Mouse (Mus musculus) limb, embryonic 13.5 days (tissue): ENCODE measurements at regions not wholly inside any gene's neighbourhood (a gene's known extent, or its start where the extent isn't known, plus 50 kb on each side); places are given as distances from the start of the nearest gene placed in this dataset.
"Not testable (repeated sequence)": the region's sequence is repeated elsewhere in the genome, so short reads cannot be mapped to it uniquely, and the experiment has no call there.

ENCODE experiments used
- ATAC-seq: fragments of 200-750 bp; cut with Nextera tagmentation; 2 replicates; pipeline ENCODE4 v1.8.0; 2017; ENCODE audit warnings: low read depth, moderate number of reproducible peaks, moderate TSS enrichment; ENCODE audit not compliant: low FRiP score
- H3K27ac ChIP-seq: fragments of 300-500 bp; sonication (generic); 2 replicates; pipeline ENCODE4 v1.5.1; 2015; ENCODE audit warnings: inconsistent platforms, mild to moderate bottlenecking, moderate library complexity
- H3K27me3 ChIP-seq: fragments of 300-500 bp; sonication (generic); 2 replicates; pipeline ENCODE4 v1.6.1; 2015; ENCODE audit warnings: mild to moderate bottlenecking, inconsistent platforms
- H3K36me3 ChIP-seq: fragments of 300-500 bp; sonication (generic); 2 replicates; pipeline ENCODE4 v1.6.1; 2015; ENCODE audit warnings: inconsistent platforms, mild to moderate bottlenecking, moderate library complexity
- H3K4me1 ChIP-seq: fragments of 300-500 bp; sonication (generic); 2 replicates; pipeline ENCODE4 v1.6.1; 2015; ENCODE audit warnings: inconsistent platforms
- H3K4me2 ChIP-seq: fragments of 300-500 bp; sonication (generic); replicated peaks from 2 replicates; pipeline ENCODE4 v1.6.1; 2015; ENCODE audit warnings: inconsistent platforms, mild to moderate bottlenecking, moderate library complexity
- H3K4me3 ChIP-seq: fragments of 300-500 bp; sonication (generic); 2 replicates; pipeline ENCODE4 v1.5.1; 2015; ENCODE audit warnings: moderate library complexity, mild to moderate bottlenecking, inconsistent platforms
- H3K9ac ChIP-seq: fragments of 300-500 bp; sonication (generic); 2 replicates; pipeline ENCODE4 v1.6.1; 2015; ENCODE audit warnings: mild to moderate bottlenecking, inconsistent platforms
- H3K9me3 ChIP-seq: fragments of 300-500 bp; sonication (generic); 2 replicates; pipeline ENCODE4 v1.6.1; 2016; ENCODE audit warnings: inconsistent platforms
- WGBS: fragments of 180-500 bp; shearing (Covaris S2); methylation state at CpG from one replicate; pipeline ENCODE4 v1.1.7; 2015; 5-methylcytosine and 5-hydroxymethylcytosine counted together

GRCm38 (mm10) chr1:4617479-4617878 lies 190.2 kb upstream of the Gm37988 start:
- Histone ChIP-seq H3K27me3 (no peaks in the 10 kb centered on the region), H3K9ac (no peak overlapping the region), H3K4me1 (peaks cover 10% of the 10 kb centered on the region; the same call in 1 of the 2 replicates), H3K4me3 (no peak overlapping the region), H3K4me2 (no peak overlapping the region), H3K36me3 (no peaks in the 10 kb centered on the region), H3K27ac (no peak overlapping the region), H3K9me3 (no peaks in the 10 kb centered on the region)
- no peak for ATAC-seq
- 82% methylated on average over 10 of the region's 10 CpGs for WGBS

DNA sequence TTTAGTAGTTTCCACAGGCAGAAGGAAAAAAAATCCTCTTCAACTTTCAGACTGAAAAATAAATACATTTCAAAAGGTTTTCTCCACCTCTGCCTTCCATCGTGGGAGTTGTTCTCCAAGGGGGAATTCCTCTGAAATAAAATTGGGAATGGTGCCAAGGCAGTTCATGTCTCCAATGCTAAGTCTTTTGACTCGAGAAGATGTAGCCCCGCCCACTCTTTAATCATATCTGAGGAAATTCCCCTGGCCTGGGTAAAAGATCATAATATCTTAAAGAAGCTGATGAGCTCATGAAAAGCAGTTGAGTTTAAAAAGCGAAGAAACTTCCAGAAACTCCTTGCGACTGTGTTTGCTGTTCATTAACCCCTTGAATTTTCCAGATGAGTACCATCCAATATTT lies 185.3 kb upstream of the Gm37988 start:
- H3K9me3 ChIP-seq, result no peaks in the 10 kb centered on the region
- no peak overlapping the region for H3K4me3 ChIP-seq
- no peak overlapping the region for H3K4me2 ChIP-seq
- H3K9ac ChIP-seq, result no peak overlapping the region
- no peaks in the 10 kb centered on the region for H3K4me1 ChIP-seq
- H3K27ac ChIP-seq, result no peak overlapping the region
- 55% methylated on average over 5 of the region's 5 CpGs for WGBS
- H3K27me3 ChIP-seq, result no peaks in the 10 kb centered on the region
- ATAC-seq, result no peak
- H3K36me3 ChIP-seq, result no peaks in the 10 kb centered on the region

DNA sequence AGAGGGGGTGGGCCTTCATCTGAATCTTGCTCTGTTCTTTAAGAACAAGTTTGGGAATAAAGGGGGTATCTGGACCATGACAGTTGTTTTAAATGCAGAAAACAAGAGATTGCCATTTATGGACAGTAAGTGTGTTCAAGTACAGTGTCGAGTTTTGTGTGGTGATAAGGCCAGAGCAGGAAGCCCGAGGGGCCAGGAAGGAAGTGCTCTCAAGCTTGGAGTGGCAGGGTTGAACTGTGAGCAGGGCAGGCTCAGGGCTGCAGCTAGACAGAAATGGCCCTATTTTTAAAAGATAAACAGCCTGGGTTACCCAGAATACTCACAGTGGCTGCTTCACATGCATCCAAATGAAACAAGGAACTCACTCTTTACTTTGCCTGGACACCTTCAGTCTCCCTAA lies 184.4 kb upstream of the Gm37988 start:
- WGBS, result 59% methylated on average over 2 of the region's 2 CpGs
- H3K36me3 ChIP-seq, result no peaks in the 10 kb centered on the region
- no peaks in the 10 kb centered on the region for H3K4me1 ChIP-seq
- no peak overlapping the region for H3K27ac ChIP-seq
- no peak overlapping the region for H3K4me2 ChIP-seq
- no peak for ATAC-seq
- H3K4me3 ChIP-seq, result no peak overlapping the region
- no peaks in the 10 kb centered on the region for H3K27me3 ChIP-seq
- H3K9me3 ChIP-seq, result no peaks in the 10 kb centered on the region
- no peak overlapping the region for H3K9ac ChIP-seq

DNA sequence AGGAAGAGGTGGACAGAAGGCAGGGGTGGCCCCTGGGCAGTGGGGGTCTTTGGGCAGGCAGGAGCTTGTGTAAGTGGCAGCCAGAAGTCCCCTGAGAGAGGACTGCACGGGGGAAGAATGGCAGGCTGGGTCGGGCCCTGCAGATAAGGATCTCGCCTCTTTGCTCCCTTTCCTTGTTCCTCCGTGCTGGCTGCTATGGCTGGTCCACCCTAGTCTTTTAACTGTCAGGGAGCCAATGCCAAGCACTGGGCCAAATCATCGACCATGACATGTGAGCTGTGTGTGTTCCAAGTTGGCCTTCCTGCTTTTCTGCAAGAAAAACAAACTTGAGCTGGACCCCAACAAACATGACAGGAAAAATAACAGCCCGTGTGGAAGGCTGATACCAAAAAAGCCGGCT lies 153.8 kb upstream of the Gm37988 start:
- WGBS, result 42% methylated on average over 7 of the region's 7 CpGs
- no peak overlapping the region for H3K9ac ChIP-seq
- H3K9me3 ChIP-seq, result no peaks in the 10 kb centered on the region
- no peak overlapping the region for H3K27ac ChIP-seq
- no peak overlapping the region for H3K4me3 ChIP-seq
- 0 out of 2 replicates have a peak, but pooled peaks cover 4% of the 10 kb centered on the region for H3K4me1 ChIP-seq
- H3K27me3 ChIP-seq, result no peaks in the 10 kb centered on the region
- H3K36me3 ChIP-seq, result no peaks in the 10 kb centered on the region
- no peak for ATAC-seq
- no peak overlapping the region for H3K4me2 ChIP-seq

GRCm38 (mm10) chr1:4655252-4655651 lies 152.4 kb upstream of the Gm37988 start:
- 0 out of 2 replicates have a peak, but pooled peaks have one; percentile 57 for ATAC-seq
- H3K4me3 ChIP-seq, result no peak overlapping the region
- no peak overlapping the region for H3K4me2 ChIP-seq
- H3K36me3 ChIP-seq, result no peaks in the 10 kb centered on the region
- no peaks in the 10 kb centered on the region for H3K9me3 ChIP-seq
- no peak overlapping the region for H3K27ac ChIP-seq
- H3K9ac ChIP-seq, result no peak overlapping the region
- H3K27me3 ChIP-seq, result no peaks in the 10 kb centered on the region
- 0 out of 2 replicates have a peak, but pooled peaks cover 4% of the 10 kb centered on the region for H3K4me1 ChIP-seq

DNA sequence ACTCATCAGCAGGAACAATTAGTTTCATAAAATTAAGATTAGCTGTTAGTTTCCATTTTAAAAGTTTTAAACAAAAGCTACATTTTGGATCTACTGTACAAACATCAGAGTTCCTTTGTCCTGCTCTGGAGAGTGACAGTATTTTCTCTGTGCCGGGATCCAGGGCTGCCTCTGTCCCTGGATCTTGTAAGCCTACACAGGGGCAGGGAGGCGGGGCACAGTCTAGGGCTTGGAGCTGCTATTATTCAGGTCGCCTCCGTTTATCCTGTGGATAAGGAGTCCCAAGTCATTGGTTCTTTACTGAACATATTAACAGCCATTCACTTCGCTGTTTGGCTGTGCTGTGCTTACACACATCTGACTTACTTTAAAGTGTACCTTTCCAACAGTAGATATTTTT lies 150.8 kb upstream of the Gm37988 start:
- no peak overlapping the region for H3K27ac ChIP-seq
- no peaks in the 10 kb centered on the region for H3K36me3 ChIP-seq
- no peaks in the 10 kb centered on the region for H3K27me3 ChIP-seq
- H3K4me2 ChIP-seq, result no peak overlapping the region
- H3K4me1 ChIP-seq, result 0 out of 2 replicates have a peak, but pooled peaks cover 4% of the 10 kb centered on the region
- H3K9me3 ChIP-seq, result no peaks in the 10 kb centered on the region
- H3K4me3 ChIP-seq, result no peak overlapping the region
- ATAC-seq, result no peak
- H3K9ac ChIP-seq, result no peak overlapping the region
- 49% methylated on average over 5 of the region's 5 CpGs for WGBS

- H3K36me3 ChIP-seq, H3K4me3 ChIP-seq, H3K4me2 ChIP-seq, H3K27me3 ChIP-seq, H3K4me1 ChIP-seq, H3K9me3 ChIP-seq, H3K27ac ChIP-seq, H3K9ac ChIP-seq, ATAC-seq: not testable (repeated sequence)
- WGBS, result 75% methylated on average over 7 of the region's 7 CpGs
These were observed 147.6 kb upstream of the Gm37988 start for GRCm38 (mm10) chr1:4660081-4660480.

GRCm38 (mm10) chr1:4660616-4661015 lies 147.1 kb upstream of the Gm37988 start:
- not testable (repeated sequence) for H3K27ac ChIP-seq, ATAC-seq
- WGBS, result 91% methylated on average over 5 of the region's 5 CpGs

DNA sequence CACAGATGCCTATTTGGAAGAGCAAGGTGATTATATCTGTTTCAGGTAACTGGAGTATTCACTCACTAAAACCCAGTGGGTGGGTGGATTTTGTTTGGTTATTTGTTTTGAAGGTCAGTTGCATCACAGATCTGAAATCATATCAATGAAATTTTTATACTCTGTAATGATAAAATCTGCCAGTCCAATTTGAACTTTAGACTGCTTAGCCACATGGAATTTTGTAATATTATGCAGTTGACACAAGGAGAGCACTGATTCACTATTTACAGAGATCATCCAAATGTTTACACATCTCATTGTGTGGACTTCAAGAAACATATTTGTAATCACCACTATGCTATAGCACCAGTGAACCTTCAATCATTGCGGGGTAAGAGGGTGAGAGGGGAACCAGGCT lies 145.9 kb upstream of the Gm37988 start:
- no peak overlapping the region for H3K27ac ChIP-seq
- H3K9ac ChIP-seq, result no peak overlapping the region
- H3K9me3 ChIP-seq, result no peaks in the 10 kb centered on the region
- WGBS, result 83% methylated on average over 1 of the region's 1 CpGs
- H3K27me3 ChIP-seq, result no peaks in the 10 kb centered on the region
- no peak for ATAC-seq
- H3K4me1 ChIP-seq, result no peaks in the 10 kb centered on the region
- no peaks in the 10 kb centered on the region for H3K36me3 ChIP-seq
- H3K4me3 ChIP-seq, result no peak overlapping the region
- H3K4me2 ChIP-seq, result no peak overlapping the region

More at GRCm38 (mm10) chr1:4660616-4661015, 147.1 kb upstream of the Gm37988 start:
- H3K9me3 ChIP-seq, H3K4me2 ChIP-seq, H3K4me3 ChIP-seq, H3K27me3 ChIP-seq, H3K36me3 ChIP-seq, H3K9ac ChIP-seq, H3K4me1 ChIP-seq: not testable (repeated sequence)

GRCm38 (mm10) chr1:4669732-4670131 lies 138.0 kb upstream of the Gm37988 start:
- Histone ChIP-seq H3K27ac (no peak overlapping the region), H3K4me1 (peaks cover 14% of the 10 kb centered on the region), H3K36me3 (no peaks in the 10 kb centered on the region), H3K9ac (no peak overlapping the region), H3K9me3 (no peaks in the 10 kb centered on the region), H3K4me2 (no peak overlapping the region), H3K4me3 (no peak overlapping the region), H3K27me3 (no peaks in the 10 kb centered on the region)
- ATAC-seq, result no peak
- WGBS, result 50% methylated on average over 1 of the region's 1 CpGs

- WGBS, result 31% methylated on average over 1 of the region's 1 CpGs
- peak; percentile 83; the same call in 1 of the 2 replicates for ATAC-seq
- H3K4me1 ChIP-seq, result peaks cover 14% of the 10 kb centered on the region
These were observed 136.3 kb upstream of the Gm37988 start for GRCm38 (mm10) chr1:4671237-4672019.

DNA sequence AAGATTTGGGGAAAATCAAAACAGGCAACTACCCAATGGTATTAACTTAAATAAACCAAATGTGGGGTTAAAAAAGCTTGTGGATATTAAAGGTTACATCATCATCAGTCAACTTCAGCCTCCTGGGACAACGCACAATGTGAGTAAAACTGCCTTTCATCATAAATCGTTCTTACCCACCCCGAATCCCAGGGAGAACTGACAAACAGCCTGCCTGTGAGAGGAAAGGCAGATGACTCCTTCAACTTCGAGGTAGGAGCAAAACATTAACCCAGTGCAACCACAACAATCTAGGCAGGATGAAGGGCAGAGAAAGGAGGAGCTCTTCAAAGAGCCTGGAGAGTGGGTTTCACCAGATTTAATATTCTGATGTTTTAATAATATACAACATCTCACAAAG lies 135.3 kb upstream of the Gm37988 start:
- peaks cover 14% of the 10 kb centered on the region for H3K4me1 ChIP-seq
- no peak for ATAC-seq
- H3K9ac ChIP-seq, result no peak overlapping the region
- no peaks in the 10 kb centered on the region for H3K27me3 ChIP-seq
- no peaks in the 10 kb centered on the region for H3K9me3 ChIP-seq
- H3K27ac ChIP-seq, result no peak overlapping the region
- H3K4me2 ChIP-seq, result no peak overlapping the region
- 19% methylated on average over 4 of the region's 4 CpGs for WGBS
- H3K4me3 ChIP-seq, result no peak overlapping the region
- no peaks in the 10 kb centered on the region for H3K36me3 ChIP-seq

More at GRCm38 (mm10) chr1:4671237-4672019, 136.3 kb upstream of the Gm37988 start:
- Histone ChIP-seq H3K9me3 (no peaks in the 10 kb centered on the region), H3K9ac (no peak overlapping the region), H3K4me2 (no peak overlapping the region), H3K27me3 (no peaks in the 10 kb centered on the region), H3K4me3 (no peak overlapping the region), H3K36me3 (no peaks in the 10 kb centered on the region), H3K27ac (no peak overlapping the region)

DNA sequence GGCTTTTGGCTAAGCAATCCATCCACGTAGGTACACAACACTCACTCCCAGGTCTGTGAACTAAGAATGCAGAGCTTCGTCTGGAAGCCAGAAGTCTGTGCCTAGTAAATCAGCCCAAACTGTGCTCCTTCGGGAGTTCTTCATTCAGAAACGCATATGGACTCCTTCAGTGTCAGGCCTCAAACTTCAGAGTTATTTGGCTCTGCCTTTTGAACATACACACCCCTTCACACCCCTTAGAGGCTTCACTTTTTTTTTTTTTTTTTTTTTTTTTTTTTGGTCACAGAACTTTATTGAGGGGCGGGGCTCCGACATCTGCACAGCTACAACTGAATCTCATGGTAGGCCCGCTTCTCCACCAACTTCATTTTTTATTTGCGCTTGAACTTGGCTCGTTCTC lies 120.1 kb upstream of the Gm37988 start:
- 77% methylated on average over 9 of the region's 9 CpGs for WGBS
- no peaks in the 10 kb centered on the region for H3K4me1 ChIP-seq
- H3K27ac ChIP-seq, result no peak overlapping the region
- H3K27me3 ChIP-seq, result no peaks in the 10 kb centered on the region; the same call in 1 of the 2 replicates
- H3K9ac ChIP-seq, result no peak overlapping the region
- H3K9me3 ChIP-seq, result no peaks in the 10 kb centered on the region
- H3K36me3 ChIP-seq, result no peaks in the 10 kb centered on the region
- H3K4me3 ChIP-seq, result no peak overlapping the region
- peak; percentile 49; the same call in 1 of the 2 replicates for ATAC-seq
- no peak overlapping the region for H3K4me2 ChIP-seq
